In the genomic region with DNA sequence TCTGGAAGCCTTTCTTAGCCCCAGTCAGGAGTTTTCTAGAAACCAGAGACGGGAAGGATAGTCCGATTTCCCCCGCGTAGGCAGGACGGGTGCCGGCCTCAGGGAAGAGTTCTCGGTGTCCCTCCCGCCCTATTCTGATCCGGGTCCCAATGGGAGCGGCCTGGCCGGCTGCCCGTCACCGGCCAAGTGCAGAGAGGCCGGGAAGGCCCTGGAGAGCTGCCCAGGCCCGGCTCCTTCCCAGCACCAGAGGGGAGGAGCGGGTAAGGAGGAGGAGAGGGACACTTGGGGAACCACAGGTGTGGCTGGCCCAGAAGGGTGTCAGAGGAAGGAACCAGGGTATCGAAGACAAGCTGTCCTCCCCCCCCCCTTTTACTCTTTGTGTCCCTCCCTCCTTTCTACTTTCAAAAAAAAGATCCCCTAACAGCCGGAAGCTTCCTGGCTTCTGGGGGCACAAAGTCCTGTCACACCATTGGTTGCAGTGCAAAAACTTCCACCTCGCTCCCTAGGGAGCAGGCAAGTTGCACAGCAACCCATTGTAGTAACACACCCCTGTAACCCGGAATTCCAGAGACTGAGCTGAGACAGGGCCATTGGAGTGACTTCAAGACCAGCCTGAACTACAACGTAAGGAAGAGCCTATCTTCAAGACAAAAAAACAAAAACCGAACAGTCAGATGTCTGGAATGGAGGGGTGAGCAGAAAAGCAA, we compare ENCODE assay signal across 8 mouse cellular contexts. TPM values are rescaled to one million over a fixed set of nuclear protein-coding genes. Genes with fewer than 3 reads are reported as not detected.
DNase-seq lines count a peak whose midpoint lies in the region; ATAC-seq and TF ChIP-seq lines count a peak whose summit lies in the region.

No protein-coding gene starts in this region.

- peak overlapping the region; percentile 22; the same call in 1 of the 2 replicates for H3K4me3 ChIP-seq in forebrain, embryonic 10.5 days
- no peak overlapping the region for H3K4me3 ChIP-seq in forebrain, embryonic 12.5 days (replicated peaks)
- no peak overlapping the region for H3K4me3 ChIP-seq in forebrain, embryonic 16.5 days (replicated peaks; ENCODE audit: low read length)
- H3K4me3 ChIP-seq in hindbrain, embryonic 11.5 days (ENCODE audit: low read depth, low read length) = no peak overlapping the region
- H3K4me3 ChIP-seq in myocyte = no peak overlapping the region

- no peaks in the 10 kb centered on the region for H3K79me2 ChIP-seq in myocyte (ENCODE audit: control insufficient read depth, insufficient read depth)

- no peak overlapping the region for H3K9ac ChIP-seq in forebrain, embryonic 12.5 days
- no peak overlapping the region for H3K9ac ChIP-seq in forebrain, embryonic 16.5 days (replicated peaks; ENCODE audit: low read depth, low read length)
- 0 out of 2 replicates have a peak overlapping the region, but pooled peaks have one; percentile 19 for H3K9ac ChIP-seq in hindbrain, embryonic 11.5 days (ENCODE audit: low read depth, low read length)

- TF ChIP-seq POLR2A in myocyte (IDR thresholded peaks at IDR 0.05; ENCODE audit: insufficient read length, low read depth) = no peak

- H3K27me3 ChIP-seq in forebrain, embryonic 10.5 days (ENCODE audit: poor library complexity, severe bottlenecking) = peaks cover 98% of the 10 kb centered on the region
- peaks cover 93% of the 10 kb centered on the region for H3K27me3 ChIP-seq in forebrain, embryonic 12.5 days
- H3K27me3 ChIP-seq in forebrain, embryonic 16.5 days (replicated peaks; ENCODE audit: control insufficient read depth, insufficient read depth, low read length) = peaks cover 12% of the 10 kb centered on the region; the same call in 1 of the 2 replicates
- peaks cover 34% of the 10 kb centered on the region for H3K27me3 ChIP-seq in hindbrain, embryonic 11.5 days (ENCODE audit: control insufficient read depth, insufficient read depth, low read length)
- H3K27me3 ChIP-seq in myocyte (ENCODE audit: control insufficient read depth, insufficient read depth, insufficient read length) = peaks cover 6% of the 10 kb centered on the region

- no peak for ATAC-seq in forebrain, embryonic 12.5 days (ENCODE audit: low FRiP score)
- no peak for ATAC-seq in forebrain, embryonic 16.5 days
- ATAC-seq in hindbrain, embryonic 11.5 days (ENCODE audit: low FRiP score) = no peak
- no peak for ATAC-seq in megakaryocyte progenitor cell, adult 5-6 weeks (replicated peaks; ENCODE audit: poor library complexity)

- no peak overlapping the region for H3ac ChIP-seq in myocyte (ENCODE audit: control insufficient read depth, insufficient read length)

- no peaks in the 10 kb centered on the region for H3K36me3 ChIP-seq in forebrain, embryonic 10.5 days (replicated peaks)
- no peaks in the 10 kb centered on the region for H3K36me3 ChIP-seq in forebrain, embryonic 12.5 days (replicated peaks)
- H3K36me3 ChIP-seq in forebrain, embryonic 16.5 days (ENCODE audit: control insufficient read depth, insufficient read depth) = no peaks in the 10 kb centered on the region
- no peaks in the 10 kb centered on the region for H3K36me3 ChIP-seq in hindbrain, embryonic 11.5 days (ENCODE audit: control insufficient read depth, insufficient read depth, low read length)
- no peaks in the 10 kb centered on the region for H3K36me3 ChIP-seq in myocyte (ENCODE audit: control insufficient read depth, insufficient read depth)

- H3K4me2 ChIP-seq in forebrain, embryonic 12.5 days = no peak overlapping the region; the same call in 1 of the 2 replicates
- H3K4me2 ChIP-seq in forebrain, embryonic 16.5 days (ENCODE audit: low read length) = peak overlapping the region; percentile 23
- 0 out of 2 replicates have a peak overlapping the region, but pooled peaks have one; percentile 7 for H3K4me2 ChIP-seq in hindbrain, embryonic 11.5 days (replicated peaks; ENCODE audit: low read depth, low read length)
- H3K4me2 ChIP-seq in myocyte (ENCODE audit: low read depth) = peak overlapping the region; percentile 58

- peak overlapping the region; percentile 40; the same call in 1 of the 2 replicates for H3K27ac ChIP-seq in forebrain, embryonic 10.5 days
- no peak overlapping the region for H3K27ac ChIP-seq in forebrain, embryonic 12.5 days
- H3K27ac ChIP-seq in forebrain, embryonic 16.5 days (ENCODE audit: low read length) = no peak overlapping the region
- H3K27ac ChIP-seq in hindbrain, embryonic 11.5 days (ENCODE audit: low read depth, low read length) = no peak overlapping the region

- WGBS in forebrain, embryonic 10.5 days = 16% methylated on average over 22 of the region's 22 CpGs
- 17% methylated on average over 22 of the region's 22 CpGs for WGBS in forebrain, embryonic 12.5 days
- 12% methylated on average over 22 of the region's 22 CpGs for WGBS in forebrain, embryonic 16.5 days
- WGBS in hindbrain, embryonic 11.5 days = 12% methylated on average over 21 of the region's 22 CpGs

- no peak for DNase-seq in forebrain, embryonic 10.5 days (ENCODE audit: extremely low spot score, low spot score)
- DNase-seq in adrenal gland, postnatal 14 days = peak; percentile 93
- peak; percentile 20 for DNase-seq in hindbrain, embryonic 11.5 days (ENCODE audit: low spot score)
- DNase-seq in layer of hippocampus, adult 9-11 months = peak; percentile 52

- peaks cover 36% of the 10 kb centered on the region for H3K4me1 ChIP-seq in forebrain, embryonic 10.5 days
- H3K4me1 ChIP-seq in forebrain, embryonic 12.5 days = peaks cover 25% of the 10 kb centered on the region
- H3K4me1 ChIP-seq in forebrain, embryonic 16.5 days (replicated peaks; ENCODE audit: control insufficient read depth, insufficient read depth, low read length) = peaks cover 16% of the 10 kb centered on the region
- peaks cover 4% of the 10 kb centered on the region for H3K4me1 ChIP-seq in hindbrain, embryonic 11.5 days (replicated peaks; ENCODE audit: control insufficient read depth, insufficient read depth, low read length)

- no peaks in the 10 kb centered on the region for H3K9me3 ChIP-seq in forebrain, embryonic 10.5 days
- no peaks in the 10 kb centered on the region for H3K9me3 ChIP-seq in forebrain, embryonic 12.5 days
- no peaks in the 10 kb centered on the region for H3K9me3 ChIP-seq in forebrain, embryonic 16.5 days (ENCODE audit: control insufficient read depth, low read length)
- H3K9me3 ChIP-seq in hindbrain, embryonic 11.5 days (ENCODE audit: control insufficient read depth, low read length) = no peaks in the 10 kb centered on the region

RNA-seq across cellular contexts. Expression of gene Mybpc2, which starts 0.8 kb away (rescaled TPM):
- polyA plus RNA-seq in forebrain, embryonic 10.5 days (2016; fragmentation: Nextera tagmentation; extraction: Ambion mirVana) = 0.06 and 0.12 TPM in 2 replicates
- 0.13 and 0.17 TPM in 2 replicates for polyA plus RNA-seq in forebrain, embryonic 12.5 days (2016; fragmentation: Nextera tagmentation; extraction: Ambion mirVana)
- total RNA-seq in adrenal gland, postnatal 14 days (2021) = 0.26 and 0.38 TPM in 2 replicates
- polyA plus RNA-seq in forebrain, embryonic 16.5 days (2015; fragmentation: Nextera tagmentation; extraction: Ambion mirVana) = 0.05 and 0.12 TPM in 2 replicates
- 0.07 and 0.19 TPM in 2 replicates for polyA plus RNA-seq in hindbrain, embryonic 11.5 days (2014; fragmentation: Nextera tagmentation; extraction: Ambion mirVana)
- polyA plus RNA-seq in myocyte (2012; fragmentation: generic; extraction: Trizol) = 4.7 TPM
- total RNA-seq in megakaryocyte progenitor cell, adult 5-6 weeks (2015) = not detected in 2 replicates
- not detected in 2 replicates for total RNA-seq in megakaryocyte progenitor cell, adult 5-6 weeks (2017)

RNA-seq across cellular contexts. Expression of gene Spib, which starts 6.6 kb away (rescaled TPM):
- polyA plus RNA-seq in forebrain, embryonic 10.5 days (2016; fragmentation: Nextera tagmentation; extraction: Ambion mirVana) = not detected in 2 replicates
- polyA plus RNA-seq in forebrain, embryonic 12.5 days (2016; fragmentation: Nextera tagmentation; extraction: Ambion mirVana) = not detected in 2 replicates
- 3.4 and 15.4 TPM in 2 replicates for total RNA-seq in adrenal gland, postnatal 14 days (2021)
- polyA plus RNA-seq in forebrain, embryonic 16.5 days (2015; fragmentation: Nextera tagmentation; extraction: Ambion mirVana) = not detected in 2 replicates
- not detected in 2 replicates for polyA plus RNA-seq in hindbrain, embryonic 11.5 days (2014; fragmentation: Nextera tagmentation; extraction: Ambion mirVana)
- 0.05 TPM for polyA plus RNA-seq in myocyte (2012; fragmentation: generic; extraction: Trizol)
- total RNA-seq in megakaryocyte progenitor cell, adult 5-6 weeks (2015) = 0.20 TPM in 1 of 2 replicates, not detected in the other
- 0.04 TPM in 1 of 2 replicates, not detected in the other for total RNA-seq in megakaryocyte progenitor cell, adult 5-6 weeks (2017)

RNA-seq across cellular contexts. Expression of gene Pold1, which starts 23.4 kb away (rescaled TPM):
- polyA plus RNA-seq in forebrain, embryonic 10.5 days (2016; fragmentation: Nextera tagmentation; extraction: Ambion mirVana) = 190 and 195 TPM in 2 replicates
- polyA plus RNA-seq in forebrain, embryonic 12.5 days (2016; fragmentation: Nextera tagmentation; extraction: Ambion mirVana) = 111 and 126 TPM in 2 replicates
- 17.5 and 28.0 TPM in 2 replicates for total RNA-seq in adrenal gland, postnatal 14 days (2021)
- 46.1 and 48.0 TPM in 2 replicates for polyA plus RNA-seq in forebrain, embryonic 16.5 days (2015; fragmentation: Nextera tagmentation; extraction: Ambion mirVana)
- 40.9 and 43.2 TPM in 2 replicates for polyA plus RNA-seq in hindbrain, embryonic 11.5 days (2014; fragmentation: Nextera tagmentation; extraction: Ambion mirVana)
- 23.9 TPM for polyA plus RNA-seq in myocyte (2012; fragmentation: generic; extraction: Trizol)
- 51.4 and 70.3 TPM in 2 replicates for total RNA-seq in megakaryocyte progenitor cell, adult 5-6 weeks (2015)
- 64.4 and 77.2 TPM in 2 replicates for total RNA-seq in megakaryocyte progenitor cell, adult 5-6 weeks (2017)

RNA-seq across cellular contexts. Expression of gene Nr1h2, which starts 28.5 kb away (rescaled TPM):
- 74.6 and 76.2 TPM in 2 replicates for polyA plus RNA-seq in forebrain, embryonic 10.5 days (2016; fragmentation: Nextera tagmentation; extraction: Ambion mirVana)
- polyA plus RNA-seq in forebrain, embryonic 12.5 days (2016; fragmentation: Nextera tagmentation; extraction: Ambion mirVana) = 72.7 and 73.5 TPM in 2 replicates
- total RNA-seq in adrenal gland, postnatal 14 days (2021) = 105 and 114 TPM in 2 replicates
- polyA plus RNA-seq in forebrain, embryonic 16.5 days (2015; fragmentation: Nextera tagmentation; extraction: Ambion mirVana) = 69.8 and 80.2 TPM in 2 replicates
- polyA plus RNA-seq in hindbrain, embryonic 11.5 days (2014; fragmentation: Nextera tagmentation; extraction: Ambion mirVana) = 70.8 and 72.7 TPM in 2 replicates
- 94.7 TPM for polyA plus RNA-seq in myocyte (2012; fragmentation: generic; extraction: Trizol)
- total RNA-seq in megakaryocyte progenitor cell, adult 5-6 weeks (2015) = 39.4 and 43.7 TPM in 2 replicates
- 42.6 and 45.7 TPM in 2 replicates for total RNA-seq in megakaryocyte progenitor cell, adult 5-6 weeks (2017)

RNA-seq across cellular contexts. Expression of gene Fam71e1, which starts 28.9 kb away (rescaled TPM):
- polyA plus RNA-seq in forebrain, embryonic 10.5 days (2016; fragmentation: Nextera tagmentation; extraction: Ambion mirVana) = 15.1 and 15.8 TPM in 2 replicates
- polyA plus RNA-seq in forebrain, embryonic 12.5 days (2016; fragmentation: Nextera tagmentation; extraction: Ambion mirVana) = 29.8 and 34.2 TPM in 2 replicates
- 7.8 and 10.9 TPM in 2 replicates for total RNA-seq in adrenal gland, postnatal 14 days (2021)
- 22.2 and 28.9 TPM in 2 replicates for polyA plus RNA-seq in forebrain, embryonic 16.5 days (2015; fragmentation: Nextera tagmentation; extraction: Ambion mirVana)
- polyA plus RNA-seq in hindbrain, embryonic 11.5 days (2014; fragmentation: Nextera tagmentation; extraction: Ambion mirVana) = 13.5 and 20.6 TPM in 2 replicates
- polyA plus RNA-seq in myocyte (2012; fragmentation: generic; extraction: Trizol) = 1.7 TPM
- 1.2 and 2.5 TPM in 2 replicates for total RNA-seq in megakaryocyte progenitor cell, adult 5-6 weeks (2015)
- 0.30 and 1.7 TPM in 2 replicates for total RNA-seq in megakaryocyte progenitor cell, adult 5-6 weeks (2017)
